Mouse (Mus musculus) hindbrain, embryonic 13.5 days (tissue): ENCODE data around the gene Pbx2. TPM values are rescaled to one million over a fixed set of nuclear protein-coding genes. Genes with fewer than 3 reads are reported as not detected.

Source experiments
- ATAC-seq: fragments of 200-750 bp; cut with Nextera tagmentation; 2 replicates; pipeline ENCODE4 v1.8.0; 2017; ENCODE audit warnings: moderate TSS enrichment; ENCODE audit not compliant: low FRiP score
- H3K27ac ChIP-seq: fragments of 300-500 bp; sonication (generic); 2 replicates; pipeline ENCODE4 v1.5.1; 2015; ENCODE audit warnings: inconsistent platforms, mild to moderate bottlenecking, moderate library complexity
- H3K27me3 ChIP-seq: fragments of 300-500 bp; sonication (generic); 2 replicates; pipeline ENCODE4 v1.6.1; 2015; ENCODE audit warnings: mild to moderate bottlenecking, inconsistent platforms
- H3K36me3 ChIP-seq: fragments of 300-500 bp; sonication (generic); 2 replicates; pipeline ENCODE4 v1.6.1; 2015; ENCODE audit warnings: mild to moderate bottlenecking, inconsistent platforms
- H3K4me1 ChIP-seq: fragments of 300-500 bp; sonication (generic); replicated peaks from 2 replicates; pipeline ENCODE4 v1.6.1; 2015; ENCODE audit warnings: inconsistent platforms
- H3K4me2 ChIP-seq: fragments of 300-500 bp; sonication (generic); 2 replicates; pipeline ENCODE4 v1.6.1; 2015; ENCODE audit warnings: inconsistent platforms, mild to moderate bottlenecking, moderate library complexity
- H3K4me3 ChIP-seq: fragments of 300-500 bp; sonication (generic); 2 replicates; pipeline ENCODE4 v1.5.1; 2015; ENCODE audit warnings: mild to moderate bottlenecking, inconsistent platforms
- H3K9ac ChIP-seq: fragments of 300-500 bp; sonication (generic); 2 replicates; pipeline ENCODE4 v1.6.1; 2015; ENCODE audit warnings: mild to moderate bottlenecking, inconsistent platforms
- H3K9me3 ChIP-seq: fragments of 300-500 bp; sonication (generic); 2 replicates; pipeline ENCODE4 v1.6.1; 2016; ENCODE audit warnings: inconsistent platforms
- WGBS: fragments of 180-500 bp; shearing (Covaris S2); methylation state at CpG from one replicate; pipeline ENCODE4 v1.1.7; 2015; 5-methylcytosine and 5-hydroxymethylcytosine counted together
- polyA plus RNA-seq: library from polyadenylated mRNA; unstranded; fragments of >200 nt; fragmentation: Nextera tagmentation; extraction: Ambion mirVana; gene quantifications from 2 replicates; pipeline ENCODE4 v1.2.1, GENCODE M21; 2015

Pbx2 gene
- polyA plus RNA-seq, 1 experiment from 2014 or later, result 8.9 TPM

DNA sequence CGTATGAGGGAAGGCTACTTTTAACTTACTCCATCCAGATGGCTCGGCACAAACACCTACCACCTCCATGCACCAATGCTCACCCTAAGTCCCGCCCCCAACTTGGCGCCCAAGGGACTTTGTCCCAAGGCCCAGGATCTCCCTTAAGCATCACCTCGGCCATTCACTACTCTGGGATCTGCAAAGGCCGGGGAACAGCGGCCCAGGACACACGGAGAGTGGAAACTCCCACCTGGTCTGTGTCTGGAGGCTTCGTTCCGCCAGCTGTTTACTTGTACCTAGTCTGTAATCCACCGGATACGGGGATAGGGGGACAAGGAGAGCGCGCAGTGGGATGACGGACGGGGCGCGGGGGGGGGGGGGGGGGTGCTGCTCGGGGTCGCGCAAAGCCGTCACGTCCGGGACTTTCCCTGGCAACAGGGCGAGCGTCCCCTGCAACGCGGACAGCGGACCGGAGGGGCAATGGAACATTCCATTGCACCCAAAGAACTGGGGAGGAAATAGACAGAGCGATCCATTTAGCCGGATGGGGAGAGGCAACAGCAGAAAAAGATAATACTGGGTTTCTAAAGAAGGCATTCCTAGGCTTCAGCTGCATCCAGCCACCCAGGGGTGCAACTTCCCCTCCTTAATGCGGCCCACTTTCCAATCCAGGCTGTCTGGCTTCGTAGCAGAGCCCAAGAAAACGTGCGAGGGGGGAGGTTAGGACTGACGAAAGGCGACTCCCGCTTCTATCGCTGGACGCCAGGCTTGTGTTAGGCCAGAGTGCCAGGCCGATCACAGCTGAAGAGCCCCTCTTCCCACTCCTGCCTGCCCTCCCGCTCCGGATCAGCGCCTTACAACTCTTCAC lies 36.3 kb downstream of the Pbx2 start:
- peaks cover 60% of the 10 kb centered on the region for H3K4me1 ChIP-seq
- H3K4me3 ChIP-seq, result peak overlapping the region; percentile 73
- peak overlapping the region; percentile 91 for H3K4me2 ChIP-seq
- H3K27me3 ChIP-seq, result peaks cover 28% of the 10 kb centered on the region
- 0% methylated on average over 42 of the region's 45 CpGs for WGBS
- H3K9me3 ChIP-seq, result no peaks in the 10 kb centered on the region
- peak; percentile 73 for ATAC-seq
- peaks cover 17% of the 10 kb centered on the region for H3K36me3 ChIP-seq
- peak overlapping the region; percentile 93 for H3K27ac ChIP-seq
- H3K9ac ChIP-seq, result peak overlapping the region; percentile 83

DNA sequence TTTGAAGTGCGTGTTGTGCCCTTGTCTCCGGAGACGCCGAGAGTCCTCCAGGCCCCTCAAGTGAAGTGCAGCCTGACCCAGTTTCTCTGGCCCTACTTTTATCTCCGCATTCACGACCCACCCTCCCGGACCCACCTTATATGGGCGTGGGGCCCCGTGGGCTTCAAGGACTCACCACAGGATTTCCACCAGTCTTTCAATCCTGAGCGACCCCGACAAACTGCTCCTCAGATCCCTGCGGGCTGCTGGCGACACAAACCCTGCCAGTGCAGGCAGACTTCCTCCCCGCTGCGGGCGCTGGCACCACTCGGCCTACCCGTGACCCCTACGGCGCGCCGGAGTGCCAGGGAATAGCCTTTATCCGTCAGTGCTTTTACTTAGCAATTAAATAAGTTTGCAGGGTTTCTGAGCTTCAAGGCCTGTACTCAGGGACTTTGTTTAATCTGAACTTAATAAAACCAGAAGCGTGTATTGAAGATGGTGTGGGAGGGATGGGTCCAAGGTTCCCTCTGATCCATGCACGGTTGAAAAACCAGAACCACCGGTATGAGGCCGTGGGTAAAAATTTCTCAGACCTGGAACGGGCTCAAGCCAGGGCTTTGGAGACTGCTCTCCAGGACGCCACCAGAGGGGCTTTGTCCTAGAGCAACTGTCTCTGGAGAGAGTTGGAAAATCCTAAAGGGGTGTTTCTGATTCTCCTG lies 37.0 kb downstream of the Pbx2 start, which contains the start of gene Ppt2:
Gene Ppt2 (minus strand): TSS at position 568 of the 701 bp plus-strand sequence.
- Histone ChIP-seq H3K4me1 (peaks cover 61% of the 10 kb centered on the region), H3K9ac (peak within 1 kb of the TSS; percentile 83)
- peak; percentile 22 for ATAC-seq

GRCm38 (mm10) chr17:34628644-34628967 lies 37.5 kb downstream of the Pbx2 start:
- Histone ChIP-seq H3K4me3 (peak overlapping the region; percentile 73), H3K4me1 (peaks cover 61% of the 10 kb centered on the region), H3K27ac (peak overlapping the region; percentile 93), H3K36me3 (peaks cover 4% of the 10 kb centered on the region), H3K27me3 (peaks cover 41% of the 10 kb centered on the region), H3K4me2 (peak overlapping the region; percentile 91), H3K9me3 (no peaks in the 10 kb centered on the region), H3K9ac (peak overlapping the region; percentile 83)
- WGBS, result 17% methylated on average over 5 of the region's 5 CpGs
- ATAC-seq, result no peak

More for the DNA sequence above, 37.0 kb downstream of the Pbx2 start, which contains the start of gene Ppt2:
- 8% methylated on average over 29 of the region's 29 CpGs for WGBS
- Histone ChIP-seq H3K36me3 (peaks cover 10% of the 10 kb centered on the region), H3K27me3 (peaks cover 36% of the 10 kb centered on the region), H3K4me3 (peak within 1 kb of the TSS; percentile 73), H3K27ac (peak within 1 kb of the TSS; percentile 93), H3K4me2 (peak within 1 kb of the TSS; percentile 91), H3K9me3 (no peaks in the 10 kb centered on the region)

DNA sequence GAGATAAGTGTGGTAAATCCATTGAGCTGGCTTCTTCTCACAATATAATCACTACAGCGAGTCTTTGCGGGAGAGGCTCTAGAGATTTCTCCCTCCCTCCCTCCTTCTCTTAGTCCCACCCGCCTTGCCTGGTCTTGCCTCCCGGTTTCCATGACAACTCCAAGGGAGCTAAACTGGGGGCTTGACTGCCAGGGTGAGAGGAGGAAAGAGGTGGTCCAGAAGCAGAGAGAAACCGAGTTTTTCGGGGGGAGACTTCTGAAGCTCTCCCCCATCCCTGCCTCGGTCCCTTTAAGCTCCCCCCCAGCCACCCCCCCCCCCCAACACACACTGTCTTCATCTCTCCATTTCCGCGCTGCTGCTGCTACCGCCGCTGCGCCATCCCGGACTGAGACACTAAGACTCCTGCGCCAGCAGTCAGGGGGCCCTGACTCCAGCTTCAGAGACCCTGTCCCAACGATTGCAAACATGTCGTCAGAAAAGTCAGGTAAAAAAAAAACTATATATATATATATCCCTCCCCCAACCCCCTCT lies 38.2 kb downstream of the Pbx2 start, which contains the start of gene Prrt1:
Gene Prrt1 (plus strand): TSS at position 313 of the 531 bp plus-strand sequence.
- Histone ChIP-seq H3K4me3 (peak within 1 kb of the TSS; percentile 73), H3K27me3 (peaks cover 47% of the 10 kb centered on the region), H3K9me3 (no peaks in the 10 kb centered on the region), H3K4me2 (peak within 1 kb of the TSS; percentile 91), H3K9ac (peak within 1 kb of the TSS; percentile 83), H3K4me1 (peaks cover 61% of the 10 kb centered on the region), H3K36me3 (peaks cover 3% of the 10 kb centered on the region; the same call in 1 of the 2 replicates), H3K27ac (peak within 1 kb of the TSS; percentile 93)
- ATAC-seq, result peak; percentile 26; the same call in 1 of the 2 replicates
- 1% methylated on average over 16 of the region's 16 CpGs for WGBS

DNA sequence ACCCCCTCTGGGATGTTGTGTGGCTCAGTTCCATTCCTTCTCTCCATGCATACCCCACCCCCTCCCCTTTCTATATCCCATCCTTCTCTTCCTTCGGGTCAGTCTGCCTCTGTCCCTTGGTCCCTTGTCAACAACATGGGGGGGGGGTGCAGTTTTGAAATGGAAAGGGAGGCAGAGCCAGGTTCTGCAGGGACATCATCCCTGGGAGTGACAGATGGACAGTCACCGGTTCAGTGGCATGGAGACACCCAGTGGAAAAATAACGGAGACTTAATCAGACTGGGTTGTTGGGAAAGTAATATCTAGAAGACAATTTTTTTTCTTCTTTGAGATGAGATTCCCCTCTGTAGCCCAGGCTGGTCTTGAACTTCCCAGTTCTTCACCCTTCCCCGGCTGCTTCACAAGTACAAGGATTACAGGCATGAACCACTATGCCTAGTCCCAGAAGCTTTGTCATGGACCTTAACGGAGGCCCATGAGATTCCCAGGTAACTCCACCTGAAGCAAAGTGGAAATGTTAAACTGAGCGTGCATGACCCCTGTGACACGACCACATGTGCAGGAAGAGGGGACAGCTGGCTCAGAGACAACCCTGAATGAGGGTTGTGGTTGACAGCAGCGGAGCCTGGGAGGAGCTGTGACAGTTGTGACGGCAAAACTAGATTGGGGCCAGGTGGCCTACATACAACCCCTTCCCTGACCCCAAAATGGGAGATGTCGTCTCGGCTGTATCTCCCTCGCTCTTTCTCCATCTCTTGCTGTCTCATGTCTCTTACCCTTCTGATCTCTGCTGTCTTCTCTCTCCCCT lies 38.9 kb downstream of the Pbx2 start:
- Histone ChIP-seq H3K27ac (peak overlapping the region; percentile 93; the same call in 1 of the 2 replicates), H3K27me3 (peaks cover 47% of the 10 kb centered on the region), H3K4me3 (peak overlapping the region; percentile 73), H3K4me2 (peak overlapping the region; percentile 91), H3K9me3 (no peaks in the 10 kb centered on the region), H3K36me3 (peaks cover 3% of the 10 kb centered on the region; the same call in 1 of the 2 replicates), H3K4me1 (peaks cover 61% of the 10 kb centered on the region), H3K9ac (peak overlapping the region; percentile 83)
- WGBS, result 10% methylated on average over 12 of the region's 12 CpGs
- no peak for ATAC-seq

GRCm38 (mm10) chr17:34630761-34631301 lies 39.8 kb downstream of the Pbx2 start:
- Histone ChIP-seq H3K4me1 (peaks cover 58% of the 10 kb centered on the region), H3K4me3 (peak overlapping the region; percentile 73), H3K9ac (peak overlapping the region; percentile 83), H3K36me3 (no peaks in the 10 kb centered on the region), H3K27me3 (peaks cover 52% of the 10 kb centered on the region), H3K27ac (no peak overlapping the region), H3K4me2 (peak overlapping the region; percentile 91), H3K9me3 (no peaks in the 10 kb centered on the region)
- WGBS, result 1% methylated on average over 44 of the region's 48 CpGs
- ATAC-seq, result no peak

GRCm38 (mm10) chr17:34631647-34632046 lies 40.6 kb downstream of the Pbx2 start:
- no peak for ATAC-seq
- no peak overlapping the region for H3K27ac ChIP-seq
- 6% methylated on average over 12 of the region's 12 CpGs for WGBS
- peak overlapping the region; percentile 83 for H3K9ac ChIP-seq
- H3K36me3 ChIP-seq, result no peaks in the 10 kb centered on the region
- peaks cover 50% of the 10 kb centered on the region for H3K4me1 ChIP-seq
- H3K9me3 ChIP-seq, result no peaks in the 10 kb centered on the region
- peaks cover 57% of the 10 kb centered on the region for H3K27me3 ChIP-seq
- H3K4me2 ChIP-seq, result peak overlapping the region; percentile 91
- peak overlapping the region; percentile 73 for H3K4me3 ChIP-seq

GRCm38 (mm10) chr17:34632261-34632691 lies 41.2 kb downstream of the Pbx2 start:
- WGBS, result 1% methylated on average over 26 of the region's 26 CpGs
- Histone ChIP-seq H3K9me3 (no peaks in the 10 kb centered on the region), H3K27me3 (peaks cover 58% of the 10 kb centered on the region), H3K27ac (no peak overlapping the region), H3K4me3 (peak overlapping the region; percentile 73), H3K36me3 (no peaks in the 10 kb centered on the region), H3K9ac (peak overlapping the region; percentile 83), H3K4me2 (peak overlapping the region; percentile 91), H3K4me1 (peaks cover 49% of the 10 kb centered on the region)
- ATAC-seq, result no peak

DNA sequence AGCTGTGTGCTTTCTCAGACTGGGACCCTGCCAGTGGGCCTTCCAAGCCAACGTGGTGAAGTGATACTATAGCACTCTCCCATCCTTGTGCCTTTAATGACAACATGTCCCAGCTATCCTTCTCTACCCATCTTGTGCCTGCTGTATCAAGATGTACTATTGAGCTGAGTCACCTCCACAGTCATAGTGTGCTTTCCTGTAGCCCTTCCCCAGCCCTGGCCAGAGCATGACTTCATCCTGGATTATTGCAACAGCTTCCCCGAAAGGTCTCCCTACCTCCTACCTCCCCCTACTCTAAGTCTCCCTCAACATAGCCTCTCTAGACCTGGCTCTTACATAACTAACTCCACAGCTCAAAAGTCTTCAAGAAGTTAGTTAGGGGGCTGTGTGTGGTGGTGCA lies 44.6 kb downstream of the Pbx2 start:
- H3K36me3 ChIP-seq, result no peaks in the 10 kb centered on the region
- peaks cover 21% of the 10 kb centered on the region for H3K4me1 ChIP-seq
- H3K9ac ChIP-seq, result no peak overlapping the region
- no peak overlapping the region for H3K4me2 ChIP-seq
- 76% methylated on average over 2 of the region's 2 CpGs for WGBS
- H3K4me3 ChIP-seq, result no peak overlapping the region
- no peak overlapping the region for H3K27ac ChIP-seq
- no peaks in the 10 kb centered on the region for H3K9me3 ChIP-seq
- H3K27me3 ChIP-seq, result peaks cover 52% of the 10 kb centered on the region
- no peak for ATAC-seq

DNA sequence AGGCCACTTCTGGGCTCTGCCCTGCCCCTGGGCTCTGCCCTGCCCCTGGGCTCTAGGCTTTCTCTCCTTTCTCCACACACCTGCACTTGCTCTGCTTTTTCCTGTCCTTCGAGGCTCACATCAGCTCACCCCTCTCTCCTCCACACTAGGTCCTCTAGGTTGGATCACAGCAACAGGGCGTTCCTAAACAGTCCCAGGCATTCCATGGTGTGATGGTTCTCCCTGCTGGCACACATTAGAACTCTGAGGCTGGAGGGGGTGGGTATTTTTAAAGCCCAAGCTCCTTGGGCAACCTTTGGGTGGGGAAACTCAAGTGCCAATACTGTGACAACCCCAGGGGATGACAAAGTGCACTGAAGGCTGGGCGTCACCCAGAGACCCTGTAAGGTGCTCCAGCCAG lies 46.4 kb downstream of the Pbx2 start:
- H3K9me3 ChIP-seq, result no peaks in the 10 kb centered on the region
- H3K27me3 ChIP-seq, result peaks cover 34% of the 10 kb centered on the region
- peaks cover 16% of the 10 kb centered on the region for H3K4me1 ChIP-seq
- H3K4me2 ChIP-seq, result no peak overlapping the region
- no peaks in the 10 kb centered on the region for H3K36me3 ChIP-seq
- 68% methylated on average over 3 of the region's 3 CpGs for WGBS
- H3K9ac ChIP-seq, result peak overlapping the region; percentile 30; the same call in 1 of the 2 replicates
- H3K4me3 ChIP-seq, result no peak overlapping the region
- no peak overlapping the region for H3K27ac ChIP-seq
- no peak for ATAC-seq

DNA sequence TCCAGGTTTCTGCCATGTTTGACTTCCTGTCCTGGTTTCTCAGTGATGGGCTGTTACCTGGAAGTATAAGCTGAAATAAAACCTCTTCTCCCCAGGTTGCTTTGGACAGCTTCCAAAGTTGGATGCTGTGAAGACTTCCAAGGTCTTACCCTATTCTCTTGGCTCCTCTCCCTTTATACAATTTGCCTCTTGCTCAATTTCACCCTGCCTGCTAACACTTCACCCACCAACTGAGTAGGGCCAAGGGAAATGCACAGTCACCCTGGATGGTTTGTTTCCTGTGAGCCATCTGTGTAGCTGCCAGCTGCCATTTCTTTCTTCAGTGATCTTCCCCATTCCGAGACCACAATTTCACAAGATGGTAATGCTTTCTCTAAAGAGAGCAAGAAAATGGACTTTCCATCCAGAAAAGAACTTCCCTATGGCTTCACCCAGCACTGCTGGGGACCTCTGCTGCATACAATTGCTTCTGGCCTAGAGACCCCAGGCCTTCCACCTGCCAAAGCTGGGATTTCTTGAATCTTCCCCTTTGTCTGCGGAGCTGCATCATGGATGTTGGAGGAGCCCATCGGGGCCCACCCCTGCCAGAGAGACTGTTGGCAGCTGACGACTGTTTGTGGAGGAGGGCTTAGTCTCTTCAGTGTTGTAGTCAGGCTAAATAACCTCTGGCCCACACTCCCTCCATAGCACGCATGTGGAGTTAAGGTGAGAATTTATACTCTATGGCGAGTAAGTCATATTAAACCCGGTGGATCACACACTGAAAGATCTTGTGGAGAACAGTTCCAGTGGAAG lies 48.6 kb downstream of the Pbx2 start:
- H3K36me3 ChIP-seq, result no peaks in the 10 kb centered on the region
- peaks cover 17% of the 10 kb centered on the region for H3K27me3 ChIP-seq
- no peaks in the 10 kb centered on the region for H3K9me3 ChIP-seq
- no peak overlapping the region for H3K4me3 ChIP-seq
- no peak overlapping the region for H3K4me2 ChIP-seq
- ATAC-seq, result no peak
- peaks cover 16% of the 10 kb centered on the region for H3K4me1 ChIP-seq
- 84% methylated on average over 7 of the region's 7 CpGs for WGBS
- no peak overlapping the region for H3K27ac ChIP-seq
- H3K9ac ChIP-seq, result no peak overlapping the region
